Mouse (Mus musculus) gonadal fat pad, adult 2 months (tissue): ENCODE measurements around the gene Pced1b. TPM values are rescaled to one million over a fixed set of nuclear protein-coding genes. Genes with fewer than 3 reads are reported as not detected.

Source experiments
- DNase-seq: peaks from one replicate; pipeline ENCODE4 v3.0.0-alpha.2; 2012; ENCODE audit warnings: low read depth
- polyA plus RNA-seq: library from polyadenylated mRNA; depleted of rRNA; stranded (reverse); fragments of >200 nt; gene quantifications from 2 replicates; pipeline ENCODE4 v1.2.3, GENCODE M21; 2012

Gene Pced1b
- polyA plus RNA-seq, 1 experiment = 28.5 TPM

DNA sequence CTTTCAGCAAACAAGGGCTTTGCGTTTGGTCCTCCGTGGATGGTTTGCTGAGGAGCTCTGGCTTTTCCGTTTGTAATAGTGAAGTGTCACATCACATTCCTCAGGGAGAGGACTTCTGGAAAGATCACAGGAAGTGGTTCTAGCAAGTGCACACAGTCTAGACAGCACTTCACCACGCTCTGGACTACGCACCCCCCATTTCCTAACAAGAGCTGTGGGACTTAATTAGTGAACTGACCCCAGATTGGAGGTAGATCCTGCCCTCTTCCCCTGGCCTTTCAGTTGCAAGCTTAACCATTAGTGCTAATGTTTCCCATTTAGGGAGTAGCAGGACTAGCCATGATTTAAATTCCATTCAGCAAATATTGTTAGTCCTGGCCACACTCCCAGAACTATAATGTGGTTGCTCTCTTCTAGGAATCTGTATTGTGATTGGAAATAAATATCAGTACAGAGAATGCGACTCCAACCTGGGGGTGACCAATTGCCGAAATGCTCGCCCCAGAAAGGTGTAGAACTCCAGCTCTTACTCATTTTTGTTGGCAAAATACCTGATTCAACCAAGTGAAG lies 10.4 kb downstream of the Pced1b start:
- DNase-seq = no peak

DNA sequence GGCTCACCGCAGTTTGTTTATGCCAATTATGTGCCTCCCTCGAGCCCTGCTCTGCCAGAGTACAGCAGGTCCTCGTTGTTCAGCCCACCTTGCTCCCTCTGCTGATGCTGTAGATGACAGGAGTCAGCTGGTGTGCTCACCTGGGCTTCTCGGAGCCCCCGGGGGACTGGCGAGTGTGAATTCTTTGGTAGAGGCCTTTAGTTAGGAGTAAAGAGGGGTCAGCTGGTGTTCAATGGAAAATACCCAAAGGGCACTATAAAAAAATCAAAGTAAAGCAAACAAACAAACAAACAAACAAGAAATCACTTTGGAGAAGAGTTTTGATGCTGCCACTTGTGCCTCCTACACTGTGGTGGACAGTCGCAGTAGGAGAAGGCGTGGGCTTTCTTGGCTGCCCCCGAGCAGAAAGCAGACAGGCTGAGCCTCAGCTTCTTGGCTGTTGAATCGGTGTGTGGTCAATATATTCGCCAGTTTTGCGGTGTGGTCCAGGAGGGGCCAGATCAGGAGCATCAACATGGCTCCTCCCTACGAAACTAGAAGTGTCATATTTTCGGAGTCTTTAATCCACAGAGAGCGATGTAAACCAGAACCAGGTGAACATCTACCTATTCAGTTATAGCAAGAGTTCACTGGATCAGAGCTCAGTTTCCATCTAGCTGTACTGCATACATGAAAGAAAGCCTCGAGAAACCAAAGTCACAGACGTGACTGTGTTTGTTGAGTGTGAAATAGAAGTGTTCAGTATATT lies 11.8 kb downstream of the Pced1b start:
- DNase-seq = no peak

DNA sequence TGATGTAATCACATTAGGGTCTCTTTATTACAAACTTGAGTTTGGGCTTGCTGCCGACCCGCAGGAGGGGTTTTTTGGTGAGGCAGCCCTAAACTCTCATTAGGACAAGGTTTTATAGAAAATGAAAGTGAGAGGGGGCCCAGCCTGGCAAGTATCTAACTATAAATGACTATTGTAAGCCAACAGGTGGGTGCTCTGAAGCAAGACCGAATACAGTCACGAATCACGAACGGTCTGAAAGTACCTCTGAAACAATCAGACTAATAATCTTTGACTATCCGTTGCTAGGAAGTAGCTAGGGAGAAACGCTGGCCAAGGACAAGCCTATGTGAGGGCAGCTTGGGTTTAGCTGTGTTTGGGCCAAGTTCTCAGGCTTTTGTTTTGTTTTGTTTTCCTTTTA lies 12.4 kb downstream of the Pced1b start:
- DNase-seq = no peak

DNA sequence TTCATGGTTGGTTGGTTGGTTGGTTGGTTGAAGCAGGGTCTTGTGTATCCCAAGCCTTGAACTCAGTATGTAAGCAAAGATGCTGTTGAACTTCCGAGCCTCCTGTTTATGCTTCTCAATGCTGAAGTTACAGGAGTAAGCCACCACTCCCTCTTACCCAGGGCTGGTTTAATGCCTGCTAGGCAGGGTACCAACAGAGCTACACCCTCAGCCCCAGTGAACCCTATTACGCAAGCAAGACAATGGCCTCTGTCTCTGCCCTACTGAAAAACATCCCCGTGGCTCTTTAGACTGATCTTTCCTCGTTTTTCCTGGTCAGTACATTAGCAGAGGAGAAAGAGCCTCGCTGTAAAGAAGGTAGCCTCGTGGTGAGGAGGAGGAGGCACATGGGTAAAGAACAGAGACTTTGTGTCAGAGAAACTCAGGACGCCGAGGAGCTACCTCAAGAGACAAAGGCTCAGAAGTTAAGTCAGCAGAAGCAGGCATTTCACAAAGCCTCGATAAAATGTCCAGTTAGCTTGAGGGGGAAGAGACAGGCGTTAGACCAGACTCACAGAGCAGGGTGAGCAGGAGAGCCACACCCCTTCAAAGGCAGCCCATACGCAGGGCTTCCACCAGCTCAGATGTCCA lies 13.2 kb downstream of the Pced1b start:
- DNase-seq = no peak

DNA sequence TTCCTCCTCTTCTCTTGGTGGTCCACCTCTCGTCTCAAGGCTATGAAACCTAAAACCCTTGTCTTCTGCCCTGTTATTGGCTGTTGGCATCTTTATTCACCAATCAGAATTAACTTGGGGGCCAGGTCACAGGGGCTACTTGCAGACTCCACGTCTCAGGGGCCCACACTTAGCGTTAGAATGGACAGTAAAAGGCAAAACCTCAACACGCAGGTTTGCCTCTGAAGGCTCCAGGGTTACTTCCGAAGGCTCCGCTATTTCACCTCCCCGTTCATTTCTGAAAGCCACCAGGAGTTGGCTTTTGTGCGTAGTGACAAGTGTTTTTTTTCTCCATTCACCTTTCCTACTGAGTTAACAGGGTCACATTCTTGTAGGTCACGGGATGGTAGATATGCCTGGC lies 15.3 kb downstream of the Pced1b start:
- DNase-seq = no peak

DNA sequence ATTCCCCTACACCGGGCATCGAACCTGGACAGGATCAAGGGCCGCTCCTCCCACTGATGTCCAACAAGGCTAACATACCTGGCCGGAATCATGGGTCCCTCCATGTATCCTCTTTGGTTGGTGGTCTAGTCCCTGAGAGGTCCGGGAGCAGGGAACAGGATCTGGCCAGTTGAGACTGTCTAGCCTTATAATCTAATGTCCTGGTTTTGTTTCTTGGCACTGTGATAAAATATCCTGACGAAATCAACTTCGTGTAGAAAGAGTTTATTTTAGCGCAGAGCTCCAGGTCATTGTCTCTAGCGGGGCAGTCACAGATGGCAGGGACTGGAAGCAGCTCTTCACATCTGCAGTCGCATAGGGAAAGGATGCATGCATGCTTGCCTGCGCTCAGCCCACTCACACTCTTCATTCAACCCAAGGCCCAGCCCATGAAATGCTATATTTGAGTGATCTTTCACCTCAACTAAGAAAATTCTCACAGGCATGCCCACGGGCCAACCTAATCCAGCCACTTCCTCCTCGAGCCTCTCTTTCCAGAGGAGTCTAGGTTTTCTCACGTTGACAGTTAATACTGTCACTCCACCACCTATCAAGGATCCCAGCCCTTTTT lies 19.4 kb downstream of the Pced1b start:
- DNase-seq = no peak

DNA sequence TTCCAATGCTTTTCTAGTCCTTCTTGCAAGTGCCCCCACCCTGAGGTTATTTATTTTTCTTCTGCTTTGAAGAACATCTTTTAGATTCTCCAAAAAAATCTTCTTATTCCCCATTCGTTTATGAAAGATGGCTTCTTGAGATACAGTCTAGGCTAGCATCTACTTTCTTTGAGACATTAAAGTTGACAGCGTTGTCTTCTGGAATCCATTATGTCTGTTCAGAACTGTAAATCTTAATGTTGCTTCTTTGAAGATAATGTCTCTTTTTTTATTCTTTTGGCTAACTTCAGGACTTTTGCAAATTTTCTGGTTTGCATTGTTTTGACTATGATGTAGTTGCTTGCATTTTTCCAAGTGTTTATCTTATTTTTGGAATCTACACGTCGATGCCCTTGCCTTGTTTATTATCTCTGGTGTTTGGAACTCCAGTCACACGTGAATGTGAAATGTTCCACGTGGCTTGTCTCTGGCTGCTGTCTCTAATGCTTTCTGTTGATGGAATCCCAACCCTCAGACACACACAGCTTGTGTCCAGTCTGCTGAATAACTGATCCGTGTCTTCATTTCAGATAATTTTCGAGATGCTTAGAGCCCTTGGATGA lies 20.3 kb downstream of the Pced1b start:
- DNase-seq = no peak

DNA sequence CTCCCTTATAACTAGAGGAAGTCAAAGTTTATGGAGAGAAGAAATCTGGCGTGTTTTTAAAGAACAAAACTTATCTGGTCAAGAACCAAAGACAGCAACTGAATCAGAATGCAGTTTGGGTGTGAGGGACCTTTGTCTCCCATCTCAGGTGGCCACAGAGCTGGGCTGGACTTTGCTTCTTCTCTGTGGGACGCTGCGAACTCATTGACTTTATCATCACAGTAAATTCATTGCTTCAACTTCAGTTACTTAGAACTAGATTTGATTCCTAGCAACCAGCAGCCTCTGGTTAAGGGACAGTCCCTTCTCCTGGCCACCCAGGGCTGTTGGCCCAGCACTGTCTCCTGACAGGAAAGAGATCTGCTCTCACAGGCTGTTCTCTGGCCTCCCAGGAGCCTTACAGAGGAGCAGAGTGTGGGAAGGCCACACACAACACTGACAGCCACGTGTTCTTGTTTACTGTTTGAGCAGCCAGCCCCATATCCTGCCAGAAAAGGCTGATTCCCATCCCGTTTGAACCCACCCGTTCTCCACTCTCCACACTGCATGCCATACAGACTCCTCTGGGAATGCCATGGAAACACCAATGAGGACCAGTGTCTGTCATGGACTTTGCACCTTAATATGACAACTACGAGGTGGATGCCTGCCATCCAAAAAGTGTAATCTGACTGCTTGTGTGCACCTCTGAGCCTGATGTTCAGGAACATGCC lies 25.2 kb downstream of the Pced1b start:
- no peak for DNase-seq

DNA sequence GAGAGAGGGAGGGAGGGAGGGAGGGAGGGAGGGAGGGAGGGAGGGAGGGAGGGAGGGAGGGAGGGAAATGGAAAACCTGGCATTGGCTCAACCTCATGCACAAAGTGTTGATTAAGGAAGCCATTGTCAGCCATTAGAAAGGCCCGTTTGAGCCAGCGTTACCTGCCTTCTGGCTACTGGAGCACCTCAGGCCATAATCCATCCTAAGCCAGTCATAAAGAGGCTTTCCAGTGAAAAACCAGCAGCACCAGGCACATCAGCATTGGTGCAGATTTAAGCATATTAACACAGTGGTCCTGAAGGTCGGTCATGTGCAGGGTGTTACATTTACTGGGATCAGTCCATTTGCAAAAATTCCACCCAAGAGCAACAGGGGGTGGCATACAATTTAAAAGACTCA lies 25.9 kb downstream of the Pced1b start:
- no peak for DNase-seq

DNA sequence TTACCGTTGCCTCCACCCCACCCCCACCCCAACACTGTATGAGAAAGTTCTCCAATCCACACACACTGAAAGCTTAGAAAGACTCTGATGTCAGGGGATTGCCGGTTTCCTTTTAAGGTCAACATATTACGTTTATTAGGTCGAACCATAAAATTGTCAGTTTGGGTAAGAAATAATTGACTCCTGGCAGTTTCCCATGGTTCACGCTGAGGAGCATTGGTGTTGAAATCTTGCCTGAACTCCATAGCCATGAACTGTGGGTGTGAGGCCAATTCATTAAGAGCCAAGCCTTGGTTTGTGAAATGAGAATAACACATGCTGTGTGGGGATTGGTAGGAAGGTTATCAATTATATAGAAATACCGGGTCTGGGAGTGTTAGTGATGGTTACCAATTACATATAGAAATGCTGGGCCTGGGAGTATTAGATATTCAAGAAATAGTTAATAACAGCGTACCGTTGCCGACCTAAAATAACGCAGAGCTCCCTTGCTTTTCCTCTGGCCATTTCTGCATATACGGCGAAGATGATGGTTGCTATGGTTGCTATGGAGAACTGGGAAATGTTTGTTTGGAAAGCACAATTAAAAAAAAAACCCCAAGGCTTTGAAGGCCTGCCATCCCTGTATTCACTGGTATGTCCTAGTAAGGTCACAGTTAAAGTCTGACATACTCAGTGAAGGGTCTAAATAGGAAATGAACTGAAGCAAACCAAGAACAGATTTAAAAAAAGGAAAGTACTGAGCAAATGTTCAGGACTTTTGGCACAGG lies 28.9 kb downstream of the Pced1b start:
- DNase-seq = no peak

DNA sequence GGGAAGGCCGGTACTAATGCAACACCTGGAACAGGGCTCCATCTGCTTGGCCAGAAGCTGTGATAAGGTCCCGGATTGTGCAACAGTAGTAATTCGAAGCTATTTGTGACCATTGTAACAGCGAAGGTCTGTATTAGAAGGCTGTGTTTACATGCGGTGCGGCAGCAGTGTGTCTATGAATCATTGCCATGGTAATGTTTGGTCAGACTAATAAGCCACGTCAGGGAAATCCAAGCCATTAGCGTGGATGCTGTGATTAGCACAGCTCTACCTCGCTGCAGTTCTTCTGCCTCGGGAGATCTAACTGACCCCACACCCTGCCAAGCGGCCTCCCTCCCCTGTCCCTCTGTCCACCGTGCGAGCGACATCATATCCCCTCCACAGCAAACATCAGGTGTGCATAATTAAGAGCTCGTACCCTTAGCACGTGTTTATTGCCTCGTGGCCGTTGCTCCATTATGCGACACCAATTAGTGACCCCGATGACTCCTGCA lies 29.8 kb downstream of the Pced1b start:
- DNase-seq = no peak

DNA sequence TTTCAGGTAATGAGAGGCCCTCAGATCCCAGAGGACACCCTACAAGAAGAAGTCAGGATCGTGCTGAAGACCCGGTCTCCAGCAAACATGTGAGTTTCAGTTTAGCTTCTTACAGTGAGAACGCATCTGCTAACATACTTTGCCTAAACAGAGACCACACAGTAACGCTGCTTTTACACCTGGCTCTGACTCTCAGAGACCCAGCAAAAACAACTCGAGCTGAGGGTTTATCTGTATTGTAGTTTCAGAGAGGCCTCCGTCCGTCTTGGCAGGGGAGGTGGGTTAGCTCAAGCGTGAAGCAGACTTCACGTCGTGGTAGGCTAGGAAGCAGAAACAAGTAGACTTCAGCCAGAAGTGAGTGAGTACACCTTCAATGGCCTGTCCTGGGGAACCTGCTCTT lies 30.4 kb downstream of the Pced1b start:
- DNase-seq = no peak

DNA sequence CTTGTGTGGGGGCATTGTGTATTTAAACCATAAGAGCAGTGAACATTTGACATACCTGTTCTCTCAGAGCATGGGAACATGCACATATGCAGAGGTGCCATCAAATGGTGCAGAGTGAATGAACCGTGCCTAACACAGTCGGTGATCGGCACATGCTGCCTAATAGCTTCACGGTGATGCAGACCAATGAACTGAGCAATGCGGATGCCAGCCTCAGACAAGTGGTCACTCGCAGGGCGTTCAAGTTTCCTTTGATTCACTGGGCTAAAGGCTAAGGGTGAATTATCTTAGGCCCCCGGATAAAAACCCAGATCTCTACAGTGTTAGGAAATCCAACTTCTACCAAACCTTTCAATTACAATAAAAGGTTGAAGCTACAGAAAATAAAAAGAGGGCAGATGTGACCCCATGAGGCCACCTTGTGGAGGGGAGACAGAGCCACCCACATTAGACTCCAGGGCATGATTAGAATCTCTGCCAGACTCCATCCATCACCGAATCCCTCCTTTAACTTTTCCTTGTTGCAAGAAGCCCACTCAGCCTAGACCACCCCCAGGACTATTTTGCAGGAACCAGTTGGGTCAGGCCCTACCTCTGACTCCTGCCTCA lies 31.5 kb downstream of the Pced1b start:
- no peak for DNase-seq

DNA sequence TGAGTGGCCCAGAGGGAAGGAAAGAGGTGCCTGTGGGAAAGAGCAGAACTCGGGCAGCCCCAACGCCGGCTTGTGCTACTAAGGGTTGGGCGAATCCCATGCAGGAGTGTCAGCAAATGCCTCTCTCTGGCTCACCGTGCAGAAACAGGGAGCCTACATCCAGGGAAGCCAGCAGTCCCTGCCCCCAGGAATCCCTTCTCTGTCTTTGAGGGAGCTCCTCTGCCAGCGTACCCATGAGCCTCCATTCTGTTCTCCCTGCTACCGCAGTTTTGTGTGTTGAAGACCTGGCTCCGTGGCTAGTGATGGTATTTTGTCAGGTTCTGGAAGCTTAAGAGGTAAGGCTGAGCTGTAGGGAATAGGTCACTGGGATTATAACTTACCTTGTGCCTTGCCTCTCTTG lies 33.2 kb downstream of the Pced1b start:
- DNase-seq = no peak

DNA sequence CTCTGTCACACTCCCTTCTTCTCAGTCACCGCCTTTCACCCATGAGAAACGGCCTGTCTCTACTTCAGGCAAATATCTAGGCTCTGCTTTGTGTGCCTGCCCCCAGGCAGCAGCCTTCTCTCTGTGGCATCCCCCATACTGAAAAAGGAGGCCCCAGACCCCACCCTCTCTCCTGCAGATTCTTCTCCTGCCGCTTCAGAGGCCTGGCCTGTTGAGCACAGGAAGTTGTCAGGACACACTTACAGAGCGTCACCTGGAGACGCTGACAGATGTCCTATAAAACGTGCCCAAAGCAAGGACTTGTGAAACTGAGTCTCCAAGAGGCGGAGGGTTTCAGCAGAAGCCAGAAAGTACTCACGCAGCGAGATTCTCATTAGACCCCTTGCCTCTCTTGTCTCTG lies 33.9 kb downstream of the Pced1b start:
- DNase-seq = no peak

DNA sequence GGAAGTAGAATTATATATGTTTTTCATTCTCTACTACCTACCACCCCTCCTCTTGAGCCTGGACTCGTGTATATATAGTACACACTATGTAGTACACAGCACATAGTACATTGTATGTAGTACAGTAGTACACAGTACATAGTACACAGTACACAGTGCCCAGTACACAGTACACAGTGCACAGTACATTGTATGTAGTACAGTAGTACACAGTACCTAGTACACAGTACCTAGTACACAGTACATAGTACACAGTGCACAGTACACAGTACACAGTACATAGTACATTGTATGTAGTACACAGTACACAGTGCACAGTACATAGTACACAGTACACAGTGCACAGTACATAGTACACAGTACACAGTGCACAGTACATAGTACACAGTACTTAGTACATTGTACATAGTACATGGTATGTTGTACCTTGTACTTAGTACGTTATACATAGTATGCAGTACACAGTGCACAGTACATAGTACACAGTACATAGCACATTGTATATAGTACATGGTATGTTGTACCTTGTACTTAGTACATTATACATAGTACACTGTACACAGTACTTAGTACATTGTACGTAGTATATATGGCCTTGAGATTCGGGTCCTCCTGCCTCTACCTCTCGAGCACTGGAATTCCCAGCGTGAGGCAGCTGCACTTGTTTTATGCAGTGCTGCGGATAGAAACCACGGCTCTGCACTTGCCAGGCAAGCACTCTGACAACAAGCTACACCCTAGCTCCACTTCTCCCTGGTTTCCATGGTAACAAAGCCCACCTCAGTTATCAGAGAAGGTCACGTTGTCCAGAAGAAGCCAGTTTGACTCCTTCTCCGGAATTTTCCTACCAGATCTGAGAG lies 35.0 kb downstream of the Pced1b start:
- DNase-seq = no peak

DNA sequence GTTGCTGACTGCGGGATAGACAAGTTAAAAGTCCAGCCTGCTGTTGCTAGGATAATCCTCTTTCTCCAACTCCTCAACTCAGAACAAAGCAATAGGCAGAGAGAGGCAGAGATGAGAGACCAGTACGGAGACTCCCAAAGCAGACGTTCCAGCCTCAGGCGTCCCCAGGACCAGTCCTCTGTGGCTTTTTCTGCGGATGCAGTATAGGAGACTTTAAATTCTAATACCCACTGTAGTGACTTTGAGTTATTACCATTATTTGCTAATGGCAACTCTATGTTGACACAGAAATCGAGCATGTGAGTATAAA lies 35.6 kb downstream of the Pced1b start:
- no peak for DNase-seq

DNA sequence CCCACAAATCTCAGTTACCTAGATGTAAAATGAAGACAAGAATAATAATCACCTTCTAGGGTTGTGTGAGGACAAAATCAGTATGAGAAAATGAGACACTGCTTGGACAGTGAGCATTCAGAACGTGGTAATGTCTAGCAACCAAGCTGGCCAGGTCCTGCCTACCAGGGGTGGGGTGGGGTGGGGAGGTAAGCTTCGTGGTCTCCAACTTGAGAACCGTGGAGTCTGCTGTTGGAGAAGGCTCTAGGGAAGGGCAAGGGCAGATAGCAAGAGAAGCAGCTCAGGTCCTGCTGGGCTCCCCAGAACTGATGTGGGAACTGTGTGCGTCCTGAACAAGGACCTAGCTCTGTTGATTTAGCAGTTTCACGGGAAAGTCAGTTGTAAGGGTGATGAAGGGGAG lies 37.3 kb downstream of the Pced1b start:
- no peak for DNase-seq

DNA sequence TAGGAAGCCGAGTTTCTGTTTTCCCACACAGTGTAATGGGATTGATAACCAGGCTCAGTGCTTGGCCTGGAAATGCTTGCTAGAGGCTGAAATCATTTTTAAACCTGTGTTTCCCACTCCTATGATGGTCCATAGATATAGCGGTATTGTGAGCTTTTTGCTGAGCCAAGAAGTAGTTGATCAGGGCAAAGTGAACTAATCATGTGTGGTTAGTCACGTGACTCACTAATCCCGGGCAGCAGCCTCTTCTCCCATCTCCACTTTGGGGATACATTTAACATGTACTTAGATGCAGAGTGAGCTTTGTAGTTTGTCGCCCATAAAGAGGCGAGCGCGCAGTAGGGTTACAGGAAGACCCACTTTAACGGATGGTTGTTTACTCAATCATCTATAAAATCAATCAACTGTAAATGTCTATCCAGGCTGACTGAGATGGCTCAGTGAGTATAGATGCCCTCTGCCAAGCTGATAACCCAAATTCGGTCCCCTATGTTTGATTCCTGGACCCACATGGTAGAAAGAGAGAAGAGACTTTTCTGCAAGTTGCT lies 38.8 kb downstream of the Pced1b start:
- DNase-seq = no peak
